Mouse (Mus musculus): Measurements from ENCODE around the gene Mesd.
A peak's percentile ranks its signal among the peaks of the same experiment; 100 is the strongest.

Gene Mesd

GRCm38 (mm10) chr7:83884021-83884658 is at the start of gene Mesd, which contains the start of gene Tlnrd1:
Gene Mesd, plus strand, starts transcription at chr7:83884466.
Gene Tlnrd1, minus strand, starts transcription at chr7:83884305.
- DNase-seq (ENCODE audit: low spot score): peak; percentile 83

GRCm38 (mm10) chr7:83838525-83839224 is 45.6 kb upstream of the Mesd start:
- DNase-seq (ENCODE audit: low spot score): no peak

DNA sequence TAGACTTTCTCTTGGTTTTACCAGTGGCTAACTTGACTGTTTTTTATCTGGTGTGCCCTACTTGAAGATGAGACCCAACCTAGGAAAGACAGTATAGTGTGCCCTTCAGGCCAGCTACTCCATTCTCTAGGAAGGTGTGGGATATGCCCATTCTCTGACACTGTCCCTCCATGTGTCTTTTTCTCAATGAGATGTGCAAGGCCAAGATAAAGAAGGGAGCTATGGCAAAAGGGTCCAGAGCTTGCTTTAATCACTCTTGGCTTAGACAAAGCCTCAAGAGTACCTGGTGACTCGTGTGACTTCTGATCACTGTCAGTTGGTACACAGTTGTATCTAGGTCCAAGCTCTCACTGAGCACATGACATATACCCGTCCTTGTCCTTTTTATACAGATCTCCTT is 44.2 kb upstream of the Mesd start:
- no peak for DNase-seq (ENCODE audit: low spot score)

DNA sequence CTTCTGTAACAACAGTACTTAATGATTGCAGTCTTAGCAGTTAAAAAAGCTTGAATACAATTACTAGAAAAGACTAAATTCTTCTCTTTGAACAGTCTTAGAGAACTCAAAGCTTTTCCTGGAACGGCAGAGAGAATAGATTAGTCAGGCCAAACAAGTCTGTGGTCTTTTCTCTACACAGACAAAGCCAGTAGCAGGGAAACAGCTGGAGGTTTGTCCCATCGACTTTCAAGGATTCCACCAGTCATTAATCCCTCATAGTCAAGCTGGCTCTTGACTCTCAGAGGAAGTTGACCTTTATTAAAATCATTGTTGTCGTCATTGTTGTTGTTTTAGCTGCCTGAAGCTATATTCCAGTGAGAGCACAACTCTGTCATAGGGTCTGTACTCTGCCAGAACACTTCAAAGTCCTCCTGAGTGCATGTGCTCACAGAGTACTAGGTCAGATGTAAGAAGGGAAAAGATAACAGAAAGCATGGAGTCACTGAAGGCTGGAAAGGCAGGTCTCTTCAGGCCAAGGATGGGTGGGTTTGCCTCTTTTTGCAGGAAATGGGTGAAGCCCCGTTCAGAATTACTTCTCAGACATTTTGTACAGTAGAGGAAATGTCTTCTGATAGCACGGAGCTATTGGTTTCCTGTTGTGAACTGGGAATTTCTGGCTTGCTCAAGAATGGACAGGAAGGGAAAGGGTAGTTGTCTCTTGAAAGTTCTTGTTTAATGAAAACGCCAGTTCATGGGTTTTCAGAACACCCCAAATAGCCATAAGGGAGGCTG is 41.6 kb upstream of the Mesd start:
- DNase-seq (ENCODE audit: low spot score): no peak

DNA sequence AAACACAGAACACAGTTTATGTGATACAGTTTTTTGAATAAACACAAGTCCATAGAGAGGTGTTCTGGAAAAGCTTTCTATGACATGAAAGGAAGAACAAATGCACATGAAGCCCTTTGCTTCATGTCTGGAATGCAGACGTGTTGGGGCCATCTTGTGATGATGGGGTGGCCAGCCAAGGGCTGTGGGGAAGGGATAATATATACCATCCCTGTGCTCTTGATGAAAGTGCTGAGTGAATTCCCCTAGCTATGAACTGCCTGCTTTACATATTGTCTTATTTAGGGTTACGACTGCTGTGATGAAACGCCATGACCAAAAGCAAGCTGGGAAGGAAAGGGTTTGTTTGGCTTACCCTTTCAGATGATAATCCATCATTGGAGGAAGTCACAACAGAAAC is 39.5 kb upstream of the Mesd start:
- no peak for DNase-seq (ENCODE audit: low spot score)

GRCm38 (mm10) chr7:83847187-83848075 is 36.8 kb upstream of the Mesd start:
- no peak for DNase-seq (ENCODE audit: low spot score)

GRCm38 (mm10) chr7:83851569-83852380 is 32.5 kb upstream of the Mesd start:
- no peak for DNase-seq (ENCODE audit: low spot score)

DNA sequence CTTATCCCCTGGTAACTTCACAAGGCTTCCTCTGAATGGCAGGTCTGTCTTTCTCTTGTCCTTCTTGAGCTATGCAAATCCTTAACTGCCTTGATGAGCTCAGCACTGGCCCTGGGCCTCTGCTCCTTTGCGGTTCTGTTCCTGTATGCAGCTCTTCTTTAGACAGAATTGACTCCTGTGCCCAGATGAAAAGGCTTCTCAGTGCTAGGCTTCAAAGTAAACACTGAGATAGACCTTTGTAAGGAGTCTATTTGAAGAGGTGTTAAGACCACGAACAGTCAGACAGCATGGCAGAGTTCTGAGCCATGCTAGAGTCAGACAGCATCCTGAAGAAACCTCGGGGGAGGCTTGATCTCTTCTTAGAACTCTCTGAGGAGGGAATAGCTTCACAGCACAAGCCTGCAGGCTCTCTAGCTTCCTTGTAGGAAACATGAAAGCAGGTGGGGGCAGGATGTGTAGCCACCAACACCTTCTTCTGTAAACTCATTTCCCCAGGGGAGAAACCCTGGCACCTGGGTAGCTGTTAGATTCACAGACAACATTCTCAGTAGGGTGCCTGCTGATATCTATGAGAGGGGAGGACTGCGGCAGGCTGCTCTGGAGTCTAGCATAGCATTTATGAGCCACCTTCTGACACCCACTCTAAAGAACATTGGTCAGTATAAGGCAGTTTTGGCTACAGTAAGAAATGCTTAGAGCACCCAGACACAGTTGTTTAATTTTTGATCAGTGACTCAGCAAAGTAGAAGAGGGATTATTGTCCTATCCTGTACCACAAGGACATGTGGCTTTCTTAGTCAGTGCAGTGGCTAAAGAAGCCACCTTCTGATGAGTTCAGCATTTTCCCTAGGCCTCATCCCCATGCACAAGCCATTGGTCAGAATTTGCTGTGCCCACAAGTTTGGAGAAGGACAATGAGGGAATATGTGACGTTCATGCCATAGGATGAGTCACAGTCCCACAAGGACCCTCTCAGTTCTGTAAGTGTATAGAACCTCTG is 31.6 kb upstream of the Mesd start:
- no peak for DNase-seq (ENCODE audit: low spot score)

DNA sequence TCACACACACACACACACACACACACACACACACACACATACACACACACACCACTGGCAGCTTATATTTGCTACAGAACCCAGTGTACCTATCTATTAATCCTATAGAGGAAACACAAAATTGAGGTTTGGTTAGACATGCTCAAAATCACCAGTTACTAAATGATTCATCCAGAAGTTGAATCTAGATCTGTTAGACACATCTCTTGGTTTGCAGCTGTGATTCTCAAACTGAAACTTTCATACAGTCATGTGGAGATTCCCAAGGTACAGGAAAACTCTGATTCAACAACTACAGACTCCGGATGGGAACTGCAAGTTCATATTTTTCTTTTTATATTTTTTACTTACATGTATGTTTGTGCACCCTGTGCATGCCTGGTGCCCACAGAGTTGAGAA is 29.1 kb upstream of the Mesd start:
- DNase-seq (ENCODE audit: low spot score): no peak

DNA sequence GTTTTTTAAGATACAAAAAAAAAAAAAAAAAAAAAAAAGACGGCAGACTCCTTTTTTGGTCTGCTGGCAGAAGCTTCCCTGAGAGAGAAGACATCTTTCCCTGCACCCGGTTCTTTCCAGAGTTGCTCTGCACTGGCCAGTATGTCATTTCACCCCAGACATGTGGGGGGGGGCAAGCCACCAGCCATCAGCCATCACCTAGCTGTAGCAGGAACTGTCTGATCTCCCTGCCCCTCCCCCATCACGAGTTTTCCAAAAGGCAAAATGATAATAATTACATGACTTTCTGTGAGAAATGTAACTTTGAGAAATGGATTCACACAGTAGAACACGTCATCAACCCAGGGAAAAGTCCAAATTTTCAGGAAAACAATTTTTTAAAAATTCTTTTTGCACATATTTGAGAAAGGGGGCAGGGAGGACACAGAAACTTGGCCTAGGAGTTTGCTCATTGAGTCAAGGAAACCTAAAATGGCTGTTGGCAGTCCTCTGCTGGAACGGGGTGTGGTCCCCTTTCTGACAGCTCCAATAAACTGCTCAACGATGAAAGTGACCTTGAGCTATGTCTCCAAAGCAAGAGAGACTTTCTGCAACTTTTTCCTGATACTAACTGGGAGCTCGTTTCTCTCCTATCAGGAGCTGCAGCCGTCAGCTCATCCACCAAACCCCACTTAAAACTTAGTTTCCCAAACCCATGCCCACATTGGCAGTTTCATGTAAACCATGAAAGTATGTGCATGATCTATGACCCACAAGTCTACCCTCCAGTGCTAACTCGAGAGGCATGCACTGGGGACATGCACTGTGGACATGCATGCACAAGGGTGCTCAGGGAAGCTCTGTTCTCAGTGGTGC is 27.7 kb upstream of the Mesd start:
- no peak for DNase-seq (ENCODE audit: low spot score)

- DNase-seq (ENCODE audit: low spot score): no peak
These were observed 27.1 kb upstream of the Mesd start for GRCm38 (mm10) chr7:83857208-83857488.

DNA sequence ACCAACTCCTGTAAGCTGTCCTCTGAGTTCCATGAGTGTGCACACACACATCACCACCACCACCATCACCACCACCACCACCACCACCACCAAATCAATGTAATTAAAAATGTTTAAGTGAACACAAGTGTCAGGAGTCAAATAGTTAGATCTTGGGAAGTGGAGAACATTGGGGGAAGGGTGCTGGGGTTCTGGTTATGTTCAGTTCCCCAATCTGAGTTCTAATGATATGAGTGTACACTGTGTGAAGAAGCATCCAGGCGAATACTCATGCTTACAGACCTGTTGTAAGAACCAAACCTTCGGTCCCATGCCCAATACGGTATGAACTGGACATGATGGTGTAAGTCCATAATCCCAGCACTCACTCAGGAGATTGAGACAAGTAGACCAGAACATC is 26.3 kb upstream of the Mesd start:
- no peak for DNase-seq (ENCODE audit: low spot score)

DNA sequence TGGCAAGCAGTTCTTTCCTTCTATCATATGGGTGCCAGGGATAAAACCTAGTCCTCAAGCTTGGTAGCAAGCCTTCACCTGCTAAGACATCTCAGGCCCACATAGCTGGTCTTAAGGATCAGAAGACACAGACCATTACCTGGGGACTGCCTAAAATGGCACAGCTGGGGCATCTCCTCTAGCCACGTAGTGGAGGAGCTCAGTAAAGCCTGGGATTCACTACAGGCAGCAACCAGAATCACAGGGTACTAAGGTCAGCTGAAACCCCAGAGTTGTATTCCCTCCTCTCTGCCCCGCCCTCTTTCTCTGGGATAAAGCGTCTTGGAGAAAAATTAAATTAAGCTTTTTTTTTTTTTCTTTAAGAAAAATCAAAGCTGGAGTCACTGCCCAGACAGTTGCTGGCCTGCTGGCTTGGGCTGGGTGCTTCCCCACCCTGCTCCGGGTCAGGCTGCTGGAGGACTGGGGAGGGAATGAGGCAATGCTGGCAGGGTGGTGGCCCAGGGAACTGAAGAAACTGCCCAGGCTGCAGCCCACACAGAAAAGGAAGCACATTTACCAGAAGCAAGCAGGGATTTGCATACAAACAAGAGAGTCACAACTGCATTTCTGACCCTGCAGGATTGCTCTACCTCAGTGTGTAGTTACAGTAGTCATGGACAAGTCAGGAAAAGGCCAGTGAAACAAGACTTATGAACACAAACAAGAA is 24.7 kb upstream of the Mesd start:
- no peak for DNase-seq (ENCODE audit: low spot score)

GRCm38 (mm10) chr7:83863554-83863953 is 20.7 kb upstream of the Mesd start:
- no peak for DNase-seq (ENCODE audit: low spot score)

DNA sequence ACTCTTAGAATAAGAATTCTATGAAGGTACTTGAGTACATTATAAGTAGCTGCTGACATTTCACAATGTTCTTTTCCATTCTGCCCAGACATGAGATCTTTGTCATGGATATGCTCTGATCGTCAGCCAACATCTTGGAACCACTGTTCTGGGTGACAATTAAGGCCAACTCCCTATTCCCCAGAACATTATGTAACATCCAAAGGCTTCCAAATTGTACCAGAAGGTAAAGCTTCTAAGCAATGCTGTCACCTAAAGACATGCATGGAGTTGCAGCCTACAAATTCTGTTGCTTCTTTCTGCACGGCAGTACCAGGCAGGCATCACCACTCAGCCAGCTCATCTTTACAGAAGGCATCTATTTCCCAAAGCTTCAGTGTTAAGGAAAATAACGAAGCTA is 16.1 kb upstream of the Mesd start:
- DNase-seq (ENCODE audit: low spot score): no peak

- DNase-seq (ENCODE audit: low spot score): no peak
These were observed 14.3 kb upstream of the Mesd start for GRCm38 (mm10) chr7:83869839-83870543.

DNA sequence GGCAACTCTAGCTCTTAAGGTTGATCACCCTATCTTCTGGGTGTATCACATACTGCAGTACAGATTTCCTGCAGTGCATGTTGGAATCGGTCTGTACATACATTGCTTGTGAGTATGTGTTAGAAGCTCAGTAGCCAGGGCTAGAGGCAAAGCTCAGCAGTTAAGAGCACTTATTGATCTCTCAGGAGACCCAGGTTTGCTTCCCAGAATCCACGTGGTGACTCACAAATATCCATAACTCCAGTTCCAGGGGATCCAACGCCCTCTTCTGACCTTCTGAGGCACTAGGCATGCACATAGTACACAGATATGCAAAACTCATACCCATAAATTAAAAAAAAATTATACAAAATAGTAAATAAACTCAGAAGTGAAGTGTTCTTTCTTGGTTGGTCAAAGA is 7.2 kb upstream of the Mesd start:
- no peak for DNase-seq (ENCODE audit: low spot score)
